Mouse (Mus musculus) cortical plate, adult 2 months (tissue): ENCODE results near the gene D130043K22Rik. TPM values are rescaled to one million over a fixed set of nuclear protein-coding genes. Genes with fewer than 3 reads are reported as not detected.

Experiments
- H3K27ac ChIP-seq: fragments of 200-500 bp; 2 replicates; pipeline ENCODE4 v1.5.1; 2012; ENCODE audit warnings: low read length, control low read depth, inconsistent platforms; ENCODE audit not compliant: insufficient read depth
- H3K4me1 ChIP-seq: fragments of 200-500 bp; 2 replicates; pipeline ENCODE4 v1.6.1; 2011; ENCODE audit warnings: low read length; ENCODE audit not compliant: control insufficient read depth, insufficient read depth
- H3K4me3 ChIP-seq: fragments of 200-500 bp; 2 replicates; pipeline ENCODE4 v1.5.1; 2011; ENCODE audit warnings: mild to moderate bottlenecking, low read length, control low read depth; ENCODE audit not compliant: insufficient read depth
- CTCF ChIP-seq: fragments of 200-500 bp; IDR thresholded peaks from 2 replicates; pipeline ENCODE4 v1.5.1; 2011; ENCODE audit warnings: mild to moderate bottlenecking, control low read depth, low read length; ENCODE audit not compliant: insufficient read depth; ENCODE audit errors: extremely low read depth
- POLR2A ChIP-seq: fragments of 200-500 bp; IDR thresholded peaks from 2 replicates; pipeline ENCODE4 v1.6.1; 2011; ENCODE audit warnings: mild to moderate bottlenecking, low read length, control low read depth; ENCODE audit not compliant: insufficient read depth; ENCODE audit errors: extremely low read depth
- polyA plus RNA-seq: library from polyadenylated mRNA; depleted of rRNA; stranded (reverse); fragments of >200 nt; gene quantifications from 2 replicates; pipeline ENCODE4 v1.2.3, GENCODE M21; 2012

The D130043K22Rik gene
- polyA plus RNA-seq, 1 experiment: 16.4 TPM

- Histone ChIP-seq H3K4me3 (no peak overlapping the region), H3K27ac (no peak overlapping the region), H3K4me1 (no peaks in the 10 kb centered on the region)
- TF ChIP-seq CTCF (no peak), POLR2A (no peak)
These were observed 76.3 kb downstream of the D130043K22Rik start for GRCm38 (mm10) chr13:24921281-24921680.

- H3K27ac ChIP-seq: no peak overlapping the region
- TF ChIP-seq POLR2A: no peak
- TF ChIP-seq CTCF: no peak
- H3K4me3 ChIP-seq: no peak overlapping the region
- H3K4me1 ChIP-seq: no peaks in the 10 kb centered on the region
These were observed 79.1 kb downstream of the D130043K22Rik start for GRCm38 (mm10) chr13:24923991-24924390.

GRCm38 (mm10) chr13:24930591-24930990 lies 85.7 kb downstream of the D130043K22Rik start:
- H3K4me3 ChIP-seq: no peak overlapping the region
- TF ChIP-seq CTCF (no peak), POLR2A (no peak)
- H3K27ac ChIP-seq: no peak overlapping the region
- no peaks in the 10 kb centered on the region for H3K4me1 ChIP-seq

- no peak overlapping the region for H3K27ac ChIP-seq
- H3K4me1 ChIP-seq: 0 out of 2 replicates have a peak, but pooled peaks cover 3% of the 10 kb centered on the region
- H3K4me3 ChIP-seq: no peak overlapping the region
- TF ChIP-seq CTCF (no peak), POLR2A (no peak)
These were observed 88.3 kb downstream of the D130043K22Rik start for GRCm38 (mm10) chr13:24933199-24933598.

- Histone ChIP-seq H3K27ac (no peak overlapping the region), H3K4me3 (peak overlapping the region; percentile 88), H3K4me1 (peaks cover 5% of the 10 kb centered on the region; the same call in 1 of the 2 replicates)
- TF ChIP-seq CTCF (no peak), POLR2A (no peak)
These were observed 91.8 kb downstream of the D130043K22Rik start for GRCm38 (mm10) chr13:24936772-24937107.

- TF ChIP-seq CTCF (peak; percentile 31; the same call in 1 of the 2 replicates), POLR2A (0 out of 2 replicates have a peak, but pooled peaks have one; percentile 33)
- Histone ChIP-seq H3K27ac (peak within 1 kb of the TSS; percentile 91), H3K4me1 (peaks cover 5% of the 10 kb centered on the region; the same call in 1 of the 2 replicates), H3K4me3 (peak within 1 kb of the TSS; percentile 88)
These were observed 92.3 kb downstream of the D130043K22Rik start, which contains the start of gene Aldh5a1 for GRCm38 (mm10) chr13:24937108-24937838. Gene Aldh5a1 (minus strand): TSS chr13:24937661.

- Histone ChIP-seq H3K4me3 (peak overlapping the region; percentile 88), H3K4me1 (peaks cover 5% of the 10 kb centered on the region; the same call in 1 of the 2 replicates), H3K27ac (peak overlapping the region; percentile 24; the same call in 1 of the 2 replicates)
- no peak for TF ChIP-seq CTCF
- TF ChIP-seq POLR2A: no peak
These were observed 92.9 kb downstream of the D130043K22Rik start for GRCm38 (mm10) chr13:24937839-24938166.

- peaks cover 5% of the 10 kb centered on the region; the same call in 1 of the 2 replicates for H3K4me1 ChIP-seq
- no peak overlapping the region for H3K27ac ChIP-seq
- no peak for TF ChIP-seq POLR2A
- peak; percentile 64 for TF ChIP-seq CTCF
- H3K4me3 ChIP-seq: no peak overlapping the region
These were observed 93.7 kb downstream of the D130043K22Rik start for GRCm38 (mm10) chr13:24938683-24939082.

- TF ChIP-seq CTCF (no peak), POLR2A (no peak)
- H3K27ac ChIP-seq: no peak overlapping the region
These were observed 94.5 kb downstream of the D130043K22Rik start for GRCm38 (mm10) chr13:24939472-24939871.

More at GRCm38 (mm10) chr13:24939472-24939871, 94.5 kb downstream of the D130043K22Rik start:
- H3K4me3 ChIP-seq: no peak overlapping the region
- H3K4me1 ChIP-seq: peaks cover 5% of the 10 kb centered on the region; the same call in 1 of the 2 replicates
